Mouse (Mus musculus) MEL (cell line): ENCODE data around the gene Bcl7c.

Source experiments
- TAL1 ChIP-seq: IDR thresholded peaks from 2 replicates; pipeline ENCODE4 v1.6.1; 2012; ENCODE audit warnings: mild to moderate bottlenecking, inconsistent platforms, low read length, moderate library complexity, mixed read lengths
- USF1 ChIP-seq: IDR thresholded peaks from 2 replicates; pipeline ENCODE4 v1.6.1; 2014; ENCODE audit warnings: low read depth, mild to moderate bottlenecking, inconsistent platforms, low read length, improper control_type of control experiment, moderate library complexity

- TF ChIP-seq USF1: no peak
- no peak for TF ChIP-seq TAL1
These were observed 16.8 kb upstream of the Bcl7c start for GRCm38 (mm10) chr7:127725490-127725889.
